In the genomic region with DNA sequence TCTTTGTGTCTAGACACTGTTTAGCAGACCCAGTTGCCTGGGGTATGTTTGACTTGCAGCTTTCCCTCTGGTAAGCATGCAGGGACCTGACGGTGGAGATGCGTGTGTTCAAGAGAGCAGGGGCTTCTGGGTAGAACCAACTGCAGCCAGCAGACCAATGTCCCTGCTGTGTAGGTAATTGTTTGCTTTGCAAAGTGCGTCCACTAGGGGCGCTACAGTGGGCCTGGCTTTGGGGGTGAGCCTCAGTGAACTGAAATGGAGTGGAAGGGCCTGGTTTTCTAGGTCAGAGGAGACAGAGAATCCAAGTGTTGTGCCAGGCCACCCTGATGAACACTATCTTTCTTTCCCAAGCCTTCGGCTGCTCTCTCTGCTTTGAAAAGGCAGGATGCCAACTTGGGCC, we compare ENCODE assay signal across 8 mouse cellular contexts.
DNase-seq lines count a peak whose midpoint lies in the region; ATAC-seq and TF ChIP-seq lines count a peak whose summit lies in the region.

No protein-coding gene starts in this region.

- H3K9me3 ChIP-seq in liver, postnatal 0 days (ENCODE audit: low read length), result no peaks in the 10 kb centered on the region
- no peaks in the 10 kb centered on the region for H3K9me3 ChIP-seq in liver, embryonic 11.5 days (ENCODE audit: control insufficient read depth, low read length)
- no peaks in the 10 kb centered on the region for H3K9me3 ChIP-seq in limb, embryonic 11.5 days (ENCODE audit: control insufficient read depth, low read length)

- TF ChIP-seq CTCF in liver, postnatal 0 days (IDR thresholded peaks at IDR 0.05; ENCODE audit: low read depth), result peak; percentile 54
- peak; percentile 74 for TF ChIP-seq CTCF in brain, embryonic 14.5 days (IDR thresholded peaks at IDR 0.05; ENCODE audit: borderline replicate concordance, extremely low read depth, insufficient read depth, insufficient read length)

- ATAC-seq in liver, postnatal 0 days, result no peak
- ATAC-seq in liver, embryonic 11.5 days (replicated peaks; ENCODE audit: low FRiP score), result no peak
- ATAC-seq in limb, embryonic 11.5 days (ENCODE audit: insufficient number of reproducible peaks, low FRiP score, low TSS enrichment, low read depth), result no peak

- no peaks in the 10 kb centered on the region for H3K36me3 ChIP-seq in liver, postnatal 0 days (replicated peaks; ENCODE audit: insufficient read depth, low read length)
- no peaks in the 10 kb centered on the region for H3K36me3 ChIP-seq in liver, embryonic 11.5 days (ENCODE audit: control insufficient read depth, insufficient read depth, low read length)
- no peaks in the 10 kb centered on the region for H3K36me3 ChIP-seq in limb, embryonic 11.5 days (ENCODE audit: control insufficient read depth, insufficient read depth, low read length)

- whole genome bisulfite sequencing in liver, postnatal 0 days (ENCODE audit: insufficient replicate concordance), result 53% methylated on average over 5 of the region's 5 CpGs
- 52% methylated on average over 5 of the region's 5 CpGs for WGBS in liver, embryonic 11.5 days
- 59% methylated on average over 5 of the region's 5 CpGs for WGBS in limb, embryonic 11.5 days

- DNase-seq in liver, postnatal 0 days, result no peak
- no peak for DNase-seq in liver, embryonic 11.5 days (ENCODE audit: low spot score)
- no peak for DNase-seq in brain, embryonic 14.5 days (ENCODE audit: low read depth)
- peak; percentile 48 for DNase-seq in embryo, embryonic 10 days (ENCODE audit: low spot score)
- DNase-seq in limb, embryonic 11.5 days (ENCODE audit: low spot score), result peak; percentile 65
- DNase-seq in spleen, adult 18-20 months, result no peak
- no peak for DNase-seq in gastrocnemius, adult 18-20 months (ENCODE audit: low spot score)
- no peak for DNase-seq in right cerebral cortex, postnatal 36 days (ENCODE audit: low spot score in 2 of 2)

- no peak overlapping the region for H3K4me3 ChIP-seq in liver, postnatal 0 days (ENCODE audit: low read depth, low read length)
- no peak overlapping the region for H3K4me3 ChIP-seq in liver, embryonic 11.5 days (ENCODE audit: low read depth, low read length)
- H3K4me3 ChIP-seq in limb, embryonic 11.5 days (ENCODE audit: low read depth, low read length), result no peak overlapping the region

- no peak overlapping the region for H3K27ac ChIP-seq in liver, postnatal 0 days (ENCODE audit: low read depth)
- H3K27ac ChIP-seq in liver, embryonic 11.5 days (ENCODE audit: low read depth, low read length), result no peak overlapping the region
- no peak overlapping the region for H3K27ac ChIP-seq in limb, embryonic 11.5 days (replicated peaks; ENCODE audit: low read depth, low read length)

- no peaks in the 10 kb centered on the region for H3K4me1 ChIP-seq in liver, postnatal 0 days (ENCODE audit: insufficient read depth)
- no peaks in the 10 kb centered on the region for H3K4me1 ChIP-seq in liver, embryonic 11.5 days (replicated peaks; ENCODE audit: control insufficient read depth, insufficient read depth, low read length)
- H3K4me1 ChIP-seq in limb, embryonic 11.5 days (ENCODE audit: control insufficient read depth, insufficient read depth, low read length), result no peaks in the 10 kb centered on the region

- no peak for TF ChIP-seq EP300 in liver, postnatal 0 days (IDR thresholded peaks at IDR 0.05; ENCODE audit: low read depth)

- no peak overlapping the region for H3K9ac ChIP-seq in liver, postnatal 0 days (replicated peaks)
- no peak overlapping the region for H3K9ac ChIP-seq in liver, embryonic 11.5 days (ENCODE audit: low read depth, low read length)
- no peak overlapping the region for H3K9ac ChIP-seq in limb, embryonic 11.5 days (ENCODE audit: low read length)

- H3K4me2 ChIP-seq in liver, postnatal 0 days (ENCODE audit: low read depth, low read length), result no peak overlapping the region
- H3K4me2 ChIP-seq in liver, embryonic 11.5 days, result no peak overlapping the region
- no peak overlapping the region for H3K4me2 ChIP-seq in limb, embryonic 11.5 days (ENCODE audit: low read depth, severe bottlenecking)

- no peaks in the 10 kb centered on the region for H3K27me3 ChIP-seq in liver, postnatal 0 days (ENCODE audit: insufficient read depth, low read length)
- H3K27me3 ChIP-seq in liver, embryonic 11.5 days (replicated peaks; ENCODE audit: control insufficient read depth, insufficient read depth, low read length), result no peaks in the 10 kb centered on the region
- no peaks in the 10 kb centered on the region for H3K27me3 ChIP-seq in limb, embryonic 11.5 days (ENCODE audit: control insufficient read depth, insufficient read depth, low read length)

- TF ChIP-seq POLR2A in brain, embryonic 14.5 days (IDR thresholded peaks at IDR 0.05; ENCODE audit: borderline replicate concordance, extremely low read depth, insufficient read depth, insufficient read length, poor library complexity, severe bottlenecking), result no peak

Comparison
In these comparisons a context has a peak if more than half of its experiments do, and no peak if none do; other contexts are left out.
1. DNase-seq: peak in embryo, embryonic 10 days (single experiment) and limb, embryonic 11.5 days (single experiment); none in liver, postnatal 0 days (single experiment), liver, embryonic 11.5 days (single experiment), brain, embryonic 14.5 days (single experiment), spleen, adult 18-20 months (0 of 2), gastrocnemius, adult 18-20 months (single experiment) and right cerebral cortex, postnatal 36 days (0 of 2).